Mouse (Mus musculus) cortical plate, adult 2 months (tissue): ENCODE data around the gene Cd5.

Source experiments
- CTCF ChIP-seq: fragments of 200-500 bp; IDR thresholded peaks from 2 replicates; pipeline ENCODE4 v1.5.1; 2011; ENCODE audit warnings: mild to moderate bottlenecking, control low read depth, low read length; ENCODE audit not compliant: insufficient read depth; ENCODE audit errors: extremely low read depth
- POLR2A ChIP-seq: fragments of 200-500 bp; IDR thresholded peaks from 2 replicates; pipeline ENCODE4 v1.6.1; 2011; ENCODE audit warnings: mild to moderate bottlenecking, low read length, control low read depth; ENCODE audit not compliant: insufficient read depth; ENCODE audit errors: extremely low read depth

DNA sequence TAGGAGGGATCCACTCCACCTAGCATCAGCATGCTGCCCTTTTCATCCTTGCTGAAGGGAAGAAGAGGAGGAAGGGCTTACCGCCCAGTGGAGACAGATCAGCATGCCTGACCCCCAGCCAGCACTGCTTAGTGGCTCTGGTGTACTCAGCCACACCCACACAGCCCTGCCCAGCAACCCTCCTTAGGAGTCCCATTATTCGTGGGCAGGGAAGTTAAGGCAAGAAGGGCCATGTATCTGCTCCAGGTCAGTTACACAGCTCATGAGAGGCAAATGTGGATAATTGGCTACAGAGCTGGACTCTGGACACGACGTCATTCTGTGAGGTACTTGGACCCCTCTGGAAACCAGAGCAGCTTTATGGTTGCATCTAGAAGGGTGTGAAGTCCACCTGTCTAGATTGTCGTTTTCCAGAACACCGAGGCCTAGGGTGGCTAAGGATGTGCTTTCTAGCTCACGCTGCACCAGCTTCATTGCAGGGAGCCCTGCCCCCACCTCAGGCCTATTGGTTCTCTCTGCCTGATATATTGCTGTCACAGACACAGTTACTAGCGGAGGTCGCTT lies 66.9 kb downstream of the Cd5 start:
- TF ChIP-seq POLR2A, result no peak
- TF ChIP-seq CTCF, result no peak
